Comparison of ENCODE assay signal across 18 mouse cellular contexts in genomic region chr13:114198252-114198799, GRCm38 (mm10).
A peak's percentile ranks its signal among the peaks of the same experiment; 100 is the strongest.
DNase-seq lines count a peak whose midpoint lies in the region; ATAC-seq lines count a peak whose summit lies in the region.
"Had no signal": no experiment of that assay in that cellular context is flagged by ENCODE, and none has a peak within 500 bp of the region (broad histone marks: within the 10 kb centered on the region; RNA-seq: fewer than 3 reads in every experiment).

No protein-coding gene starts in this region.

- intact Hi-C loops in gastrocnemius, postnatal 14 days (cut with DNase I; ENCODE audit: low total_unique reads) = no loop called here

- no peak overlapping the region for H3K4me3 ChIP-seq in midbrain, embryonic 11.5 days (ENCODE audit: low read depth, low read length)
- H3K4me3 ChIP-seq in midbrain, embryonic 13.5 days (replicated peaks) = no peak overlapping the region
- no peak overlapping the region for H3K4me3 ChIP-seq in forebrain, embryonic 16.5 days (replicated peaks; ENCODE audit: low read length)
- H3K4me3 ChIP-seq: heart, embryonic 12.5 days; liver, embryonic 13.5 days; neural tube, embryonic 12.5 days had no signal

- no peak for ATAC-seq in midbrain, embryonic 11.5 days (ENCODE audit: low FRiP score)
- no peak for ATAC-seq in midbrain, embryonic 13.5 days
- peak; percentile 79 for ATAC-seq in forebrain, embryonic 16.5 days
- ATAC-seq: activated CD4-positive, CD25-positive, alpha-beta regulatory T cell, adult 4 months; inflammation-experienced regulatory T-cells, adult 6 months had no signal

- WGBS in midbrain, embryonic 11.5 days = 85% methylated on average over 10 of the region's 10 CpGs
- WGBS in midbrain, embryonic 13.5 days = 80% methylated on average over 10 of the region's 10 CpGs
- WGBS in forebrain, embryonic 16.5 days = 77% methylated on average over 10 of the region's 10 CpGs

- H3K9ac ChIP-seq in midbrain, embryonic 11.5 days (ENCODE audit: low read length) = no peak overlapping the region
- no peak overlapping the region for H3K9ac ChIP-seq in midbrain, embryonic 13.5 days (replicated peaks)
- H3K9ac ChIP-seq in forebrain, embryonic 16.5 days (replicated peaks; ENCODE audit: low read depth, low read length) = no peak overlapping the region
- H3K9ac ChIP-seq: heart, embryonic 12.5 days; liver, embryonic 13.5 days; neural tube, embryonic 12.5 days had no signal

- no peaks in the 10 kb centered on the region for H3K9me3 ChIP-seq in midbrain, embryonic 11.5 days (ENCODE audit: control insufficient read depth, low read length)
- H3K9me3 ChIP-seq in midbrain, embryonic 13.5 days = no peaks in the 10 kb centered on the region
- no peaks in the 10 kb centered on the region for H3K9me3 ChIP-seq in forebrain, embryonic 16.5 days (ENCODE audit: control insufficient read depth, low read length)
- H3K9me3 ChIP-seq: heart, embryonic 12.5 days; liver, embryonic 13.5 days; neural tube, embryonic 12.5 days had no signal

- no peak overlapping the region for H3K27ac ChIP-seq in midbrain, embryonic 11.5 days (ENCODE audit: low read depth, low read length)
- H3K27ac ChIP-seq in midbrain, embryonic 13.5 days = no peak overlapping the region
- H3K27ac ChIP-seq in forebrain, embryonic 16.5 days (ENCODE audit: low read length) = no peak overlapping the region
- H3K27ac ChIP-seq: liver, embryonic 13.5 days; neural tube, embryonic 12.5 days had no signal

- H3K4me2 ChIP-seq in midbrain, embryonic 11.5 days = no peak overlapping the region
- no peak overlapping the region for H3K4me2 ChIP-seq in midbrain, embryonic 13.5 days (replicated peaks)
- H3K4me2 ChIP-seq in forebrain, embryonic 16.5 days (ENCODE audit: low read length) = peak overlapping the region; percentile 27
- H3K4me2 ChIP-seq: heart, embryonic 12.5 days; liver, embryonic 13.5 days; neural tube, embryonic 12.5 days had no signal

- DNase-seq in heart, adult 11 months = peak; percentile 55
- DNase-seq in heart, adult 18-20 months = no peak
- DNase-seq in midbrain, embryonic 11.5 days (ENCODE audit: low spot score, missing footprints) = peak; percentile 64
- DNase-seq in brain, adult 2 months (ENCODE audit: low read depth, low spot score) = peak; percentile 31
- DNase-seq in gastrocnemius, postnatal 14 days = no peak
- DNase-seq: adrenal gland, postnatal 14 days; B cell, adult 2 months; cerebellum, adult 9-10 months; gastrocnemius, postnatal 36 days; kidney, adult 8-10 months; kidney, postnatal 36 days; liver, embryonic 13.5 days had no signal

- no peaks in the 10 kb centered on the region for H3K36me3 ChIP-seq in midbrain, embryonic 11.5 days (ENCODE audit: control insufficient read depth, insufficient read depth, low read length)
- H3K36me3 ChIP-seq in midbrain, embryonic 13.5 days = no peaks in the 10 kb centered on the region
- H3K36me3 ChIP-seq in forebrain, embryonic 16.5 days (ENCODE audit: control insufficient read depth, insufficient read depth) = no peaks in the 10 kb centered on the region
- H3K36me3 ChIP-seq: heart, embryonic 12.5 days; liver, embryonic 13.5 days; neural tube, embryonic 12.5 days had no signal

- no peaks in the 10 kb centered on the region for H3K4me1 ChIP-seq in midbrain, embryonic 11.5 days (ENCODE audit: control insufficient read depth, insufficient read depth, low read length)
- H3K4me1 ChIP-seq in midbrain, embryonic 13.5 days (replicated peaks) = 0 out of 2 replicates have a peak, but pooled peaks cover 6% of the 10 kb centered on the region
- H3K4me1 ChIP-seq in forebrain, embryonic 16.5 days (replicated peaks; ENCODE audit: control insufficient read depth, insufficient read depth, low read length) = peaks cover 2% of the 10 kb centered on the region
- H3K4me1 ChIP-seq: heart, embryonic 12.5 days; liver, embryonic 13.5 days; neural tube, embryonic 12.5 days had no signal

- H3K27me3 ChIP-seq in midbrain, embryonic 11.5 days (ENCODE audit: control insufficient read depth, insufficient read depth, low read length) = no peaks in the 10 kb centered on the region
- H3K27me3 ChIP-seq in midbrain, embryonic 13.5 days = no peaks in the 10 kb centered on the region
- no peaks in the 10 kb centered on the region for H3K27me3 ChIP-seq in forebrain, embryonic 16.5 days (replicated peaks; ENCODE audit: control insufficient read depth, insufficient read depth, low read length)
- H3K27me3 ChIP-seq: heart, embryonic 12.5 days; liver, embryonic 13.5 days; neural tube, embryonic 12.5 days had no signal

Comparison
In these comparisons a context has a peak if more than half of its experiments do, and no peak if none do; other contexts are left out.
1. DNase-seq: peak in heart, adult 11 months (single experiment), midbrain, embryonic 11.5 days (single experiment) and brain, adult 2 months (single experiment); none in heart, adult 18-20 months (0 of 2) and gastrocnemius, postnatal 14 days (single experiment).